Mouse (Mus musculus): ENCODE data around the gene Fkbp11. TPM values are rescaled to one million over a fixed set of nuclear protein-coding genes. Genes with fewer than 3 reads are reported as not detected.
"Not testable (repeated sequence)": the region's sequence is repeated elsewhere in the genome, so short reads cannot be mapped to it uniquely, and the experiment has no call there.

The Fkbp11 gene
- polyA plus RNA-seq, 1 experiment from 2014 or later, result 8.5 TPM

- H3K27me3 ChIP-seq, result peaks cover 34% of the 10 kb centered on the region
- H3K9ac ChIP-seq, result peak within 1 kb of the TSS; percentile 96
- H3K4me1 ChIP-seq, result peaks cover 25% of the 10 kb centered on the region
- H3K4me3 ChIP-seq (replicated peaks), result peak within 1 kb of the TSS; percentile 98
- peak; percentile 95 for ATAC-seq (ENCODE audit: low FRiP score)
- under 1% methylated on average over 71 of the region's 76 CpGs for WGBS
- peaks cover 31% of the 10 kb centered on the region for H3K36me3 ChIP-seq (replicated peaks)
- peak within 1 kb of the TSS; percentile 91 for H3K27ac ChIP-seq
- H3K9me3 ChIP-seq, result no peaks in the 10 kb centered on the region
- peak within 1 kb of the TSS; percentile 85 for H3K4me2 ChIP-seq
These were observed 34.9 kb upstream of the Fkbp11 start, which contains the start of gene Arf3 for GRCm38 (mm10) chr15:98762670-98763529. Arf3 (minus strand) TSS chr15:98763214.

- peak; percentile 70 for ATAC-seq (ENCODE audit: low FRiP score)
- H3K9me3 ChIP-seq, result no peaks in the 10 kb centered on the region
- peaks cover 31% of the 10 kb centered on the region for H3K27me3 ChIP-seq
- peak overlapping the region; percentile 98 for H3K4me3 ChIP-seq (replicated peaks)
- under 1% methylated on average over 22 of the region's 24 CpGs for WGBS
- peak overlapping the region; percentile 91 for H3K27ac ChIP-seq
- peaks cover 25% of the 10 kb centered on the region for H3K4me1 ChIP-seq
- H3K4me2 ChIP-seq, result peak overlapping the region; percentile 85
- H3K9ac ChIP-seq, result peak overlapping the region; percentile 96
- peaks cover 35% of the 10 kb centered on the region for H3K36me3 ChIP-seq (replicated peaks)
These were observed 34.2 kb upstream of the Fkbp11 start for GRCm38 (mm10) chr15:98762201-98762621.

DNA sequence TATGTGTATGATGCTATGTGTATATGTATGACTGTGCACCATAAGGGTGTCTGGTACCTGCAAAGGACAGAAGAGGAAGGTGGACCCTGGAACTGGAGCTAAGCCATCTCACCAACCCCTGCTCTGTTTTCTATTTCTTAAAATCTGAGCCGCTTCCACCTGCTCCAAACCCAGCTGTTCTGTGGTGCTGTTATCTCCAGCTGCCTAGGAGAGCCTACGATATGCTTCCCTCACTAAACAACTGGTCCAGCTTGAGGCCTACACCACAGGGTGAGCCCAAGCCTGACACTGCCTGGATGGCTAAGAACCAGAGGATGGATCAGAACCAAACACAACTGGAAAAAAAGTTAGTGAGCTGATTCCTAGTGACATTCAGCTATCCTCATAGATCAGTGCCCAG lies 26.1 kb upstream of the Fkbp11 start:
- Histone ChIP-seq H3K36me3 (replicated peaks) (peaks cover 26% of the 10 kb centered on the region), H3K4me2 (no peak overlapping the region), H3K9me3 (no peaks in the 10 kb centered on the region), H3K4me1 (peaks cover 9% of the 10 kb centered on the region; the same call in 1 of the 2 replicates), H3K4me3 (replicated peaks) (no peak overlapping the region), H3K27me3 (no peaks in the 10 kb centered on the region), H3K27ac (no peak overlapping the region), H3K9ac (no peak overlapping the region)
- ATAC-seq (ENCODE audit: low FRiP score), result no peak
- WGBS, result 90% methylated on average over 2 of the region's 2 CpGs

GRCm38 (mm10) chr15:98753021-98753423 lies 25.0 kb upstream of the Fkbp11 start:
- peaks cover 9% of the 10 kb centered on the region; the same call in 1 of the 2 replicates for H3K4me1 ChIP-seq
- no peak overlapping the region for H3K4me2 ChIP-seq
- WGBS, result 62% methylated on average over 8 of the region's 8 CpGs
- H3K4me3 ChIP-seq (replicated peaks), result no peak overlapping the region
- H3K36me3 ChIP-seq (replicated peaks), result peaks cover 15% of the 10 kb centered on the region; the same call in 1 of the 2 replicates
- H3K27ac ChIP-seq, result no peak overlapping the region
- H3K9me3 ChIP-seq, result no peaks in the 10 kb centered on the region
- ATAC-seq (ENCODE audit: low FRiP score), result no peak
- H3K9ac ChIP-seq, result no peak overlapping the region
- no peaks in the 10 kb centered on the region for H3K27me3 ChIP-seq

DNA sequence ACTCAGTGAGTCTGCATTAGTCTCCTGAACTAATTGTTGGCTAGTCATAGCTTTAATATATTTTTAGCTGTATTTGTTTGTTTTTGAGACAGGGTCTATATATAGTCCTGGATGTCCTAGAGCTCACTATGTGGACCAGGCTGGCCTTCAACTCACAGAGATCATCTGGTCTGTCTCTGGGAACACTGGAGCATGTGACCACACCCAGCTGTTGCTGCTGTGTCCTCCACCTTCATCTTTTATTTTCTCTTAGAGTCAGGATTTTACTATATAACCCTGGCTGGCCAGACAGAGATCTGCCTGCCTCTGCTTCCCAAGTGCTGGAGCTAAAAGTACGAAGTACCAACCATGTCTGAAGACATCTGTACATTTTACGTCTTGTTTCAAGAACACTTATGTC lies 21.1 kb upstream of the Fkbp11 start:
- peaks cover 5% of the 10 kb centered on the region; the same call in 1 of the 2 replicates for H3K36me3 ChIP-seq (replicated peaks)
- 89% methylated on average over 2 of the region's 2 CpGs for WGBS
- H3K27ac ChIP-seq, result no peak overlapping the region
- ATAC-seq (ENCODE audit: low FRiP score), result no peak
- H3K4me1 ChIP-seq, result peaks cover 6% of the 10 kb centered on the region; the same call in 1 of the 2 replicates
- H3K4me2 ChIP-seq, result no peak overlapping the region
- no peaks in the 10 kb centered on the region for H3K9me3 ChIP-seq
- H3K9ac ChIP-seq, result no peak overlapping the region
- no peak overlapping the region for H3K4me3 ChIP-seq (replicated peaks)
- H3K27me3 ChIP-seq, result no peaks in the 10 kb centered on the region

DNA sequence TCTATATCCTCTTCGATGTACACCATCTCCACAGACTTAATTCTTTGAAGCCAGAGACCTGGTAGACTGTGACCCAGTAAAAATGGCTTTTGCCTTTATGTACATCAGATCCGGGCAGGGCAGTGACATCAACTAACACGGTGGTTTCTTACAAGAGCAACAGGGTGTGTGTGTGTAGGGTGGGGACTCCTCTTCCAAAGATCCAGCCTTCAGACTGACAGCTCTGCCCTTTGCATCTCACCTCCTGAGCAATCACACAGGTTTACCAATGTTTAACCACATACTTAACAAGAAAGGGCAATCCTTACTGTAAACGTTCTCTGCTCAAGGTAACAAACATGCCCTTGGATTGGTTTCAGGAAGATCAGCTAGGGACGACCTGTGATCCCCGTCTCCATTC lies 19.3 kb upstream of the Fkbp11 start:
- H3K9me3 ChIP-seq, result no peaks in the 10 kb centered on the region
- H3K27ac ChIP-seq, result no peak overlapping the region
- no peaks in the 10 kb centered on the region for H3K27me3 ChIP-seq
- H3K36me3 ChIP-seq (replicated peaks), result peaks cover 11% of the 10 kb centered on the region; the same call in 1 of the 2 replicates
- 90% methylated on average over 6 of the region's 6 CpGs for WGBS
- no peak overlapping the region for H3K4me2 ChIP-seq
- no peak for ATAC-seq (ENCODE audit: low FRiP score)
- H3K4me1 ChIP-seq, result no peaks in the 10 kb centered on the region
- H3K9ac ChIP-seq, result no peak overlapping the region
- no peak overlapping the region for H3K4me3 ChIP-seq (replicated peaks)

- WGBS, result 93% methylated on average over 10 of the region's 10 CpGs
- Histone ChIP-seq H3K27me3 (no peaks in the 10 kb centered on the region), H3K4me3 (replicated peaks) (no peak overlapping the region), H3K27ac (no peak overlapping the region), H3K36me3 (replicated peaks) (peaks cover 18% of the 10 kb centered on the region; the same call in 1 of the 2 replicates), H3K9me3 (no peaks in the 10 kb centered on the region), H3K9ac (no peak overlapping the region), H3K4me2 (no peak overlapping the region), H3K4me1 (no peaks in the 10 kb centered on the region)
- ATAC-seq (ENCODE audit: low FRiP score), result no peak
These were observed 18.5 kb upstream of the Fkbp11 start for GRCm38 (mm10) chr15:98746344-98746965.

DNA sequence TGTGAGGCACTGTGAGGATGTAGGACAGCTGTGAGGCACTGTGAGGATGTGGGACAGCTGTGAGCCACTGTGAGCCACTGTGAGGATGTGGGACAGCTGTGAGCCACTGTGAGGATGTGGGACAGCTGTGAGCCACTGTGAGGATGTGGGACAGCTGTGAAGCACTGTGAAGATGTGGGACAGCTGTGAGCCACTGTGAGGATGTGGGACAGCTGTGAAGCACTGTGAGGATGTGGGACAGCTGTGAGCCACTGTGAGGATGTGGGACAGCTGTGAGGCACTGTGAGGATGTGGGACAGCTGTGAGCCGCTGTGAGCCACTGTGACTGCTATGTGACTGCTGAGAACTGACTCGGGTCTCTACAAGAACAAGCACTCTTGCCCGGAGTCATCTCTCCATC lies 15.9 kb upstream of the Fkbp11 start:
- ATAC-seq (ENCODE audit: low FRiP score); H3K27me3 ChIP-seq; H3K4me3 ChIP-seq (replicated peaks); H3K9ac ChIP-seq; H3K4me1 ChIP-seq; H3K27ac ChIP-seq; H3K4me2 ChIP-seq; H3K9me3 ChIP-seq: not testable (repeated sequence)
- WGBS, result 95% methylated on average over 3 of the region's 3 CpGs
- peaks cover 39% of the 10 kb centered on the region for H3K36me3 ChIP-seq (replicated peaks)

GRCm38 (mm10) chr15:98742766-98743428 lies 14.9 kb upstream of the Fkbp11 start:
- no peak overlapping the region for H3K4me3 ChIP-seq (replicated peaks)
- H3K36me3 ChIP-seq (replicated peaks), result peaks cover 47% of the 10 kb centered on the region
- H3K9me3 ChIP-seq, result no peaks in the 10 kb centered on the region
- H3K4me1 ChIP-seq, result no peaks in the 10 kb centered on the region
- H3K9ac ChIP-seq, result no peak overlapping the region
- no peak for ATAC-seq (ENCODE audit: low FRiP score)
- H3K27ac ChIP-seq, result no peak overlapping the region
- no peak overlapping the region for H3K4me2 ChIP-seq
- WGBS, result 87% methylated on average over 8 of the region's 8 CpGs
- H3K27me3 ChIP-seq, result no peaks in the 10 kb centered on the region

DNA sequence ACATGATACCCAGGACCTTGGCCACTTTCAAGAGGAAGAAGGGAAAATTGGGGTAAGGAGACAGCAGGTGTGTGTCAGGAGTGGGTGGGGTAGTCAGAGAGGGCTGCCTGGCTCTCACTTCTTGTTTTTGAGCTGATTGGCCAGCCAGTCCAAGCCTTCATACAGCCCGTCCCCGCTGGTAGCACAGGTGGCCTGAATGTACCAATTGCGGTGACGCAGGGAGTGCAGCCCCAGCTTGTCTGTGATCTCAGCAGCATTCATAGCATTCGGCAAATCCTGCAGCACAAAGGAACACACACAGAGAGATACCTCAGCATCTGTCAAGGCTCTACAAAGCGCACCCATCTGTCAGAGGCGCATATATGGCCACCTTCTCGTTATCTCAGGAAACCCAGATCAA lies 12.2 kb upstream of the Fkbp11 start:
- H3K4me2 ChIP-seq, result no peak overlapping the region
- H3K4me1 ChIP-seq, result no peaks in the 10 kb centered on the region
- no peak overlapping the region for H3K27ac ChIP-seq
- H3K4me3 ChIP-seq (replicated peaks), result no peak overlapping the region
- WGBS, result 84% methylated on average over 8 of the region's 8 CpGs
- H3K9ac ChIP-seq, result no peak overlapping the region
- H3K36me3 ChIP-seq (replicated peaks), result peaks cover 74% of the 10 kb centered on the region
- no peak for ATAC-seq (ENCODE audit: low FRiP score)
- H3K27me3 ChIP-seq, result no peaks in the 10 kb centered on the region
- no peaks in the 10 kb centered on the region for H3K9me3 ChIP-seq

DNA sequence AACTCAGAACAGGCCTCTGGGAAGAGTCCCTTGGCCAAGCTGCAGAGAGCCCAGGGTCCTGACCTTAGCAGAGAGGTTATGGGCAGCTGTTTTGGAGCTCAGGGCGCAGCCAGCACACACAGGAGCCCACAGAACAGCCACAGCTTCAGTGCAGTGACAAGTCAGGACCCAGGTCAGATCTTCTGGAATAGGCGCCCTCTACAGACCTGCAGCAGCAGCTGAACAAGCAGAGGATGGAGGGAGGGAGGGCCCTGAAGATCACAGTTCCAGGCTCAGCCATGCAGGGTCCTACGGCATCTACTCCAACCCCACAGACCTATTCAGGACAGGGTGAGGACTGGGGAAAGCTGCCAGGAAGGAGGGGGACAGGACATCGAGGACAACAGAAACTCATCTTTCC lies 10.8 kb upstream of the Fkbp11 start:
- ATAC-seq (ENCODE audit: low FRiP score), result no peak
- 74% methylated on average over 4 of the region's 4 CpGs for WGBS
- Histone ChIP-seq H3K9me3 (no peaks in the 10 kb centered on the region), H3K27ac (no peak overlapping the region), H3K27me3 (no peaks in the 10 kb centered on the region), H3K4me1 (no peaks in the 10 kb centered on the region; the same call in 1 of the 2 replicates), H3K4me2 (no peak overlapping the region), H3K9ac (no peak overlapping the region), H3K4me3 (replicated peaks) (no peak overlapping the region), H3K36me3 (replicated peaks) (peaks cover 78% of the 10 kb centered on the region)

GRCm38 (mm10) chr15:98737881-98738280 lies 9.9 kb upstream of the Fkbp11 start:
- H3K9me3 ChIP-seq, result no peaks in the 10 kb centered on the region
- H3K27me3 ChIP-seq, result no peaks in the 10 kb centered on the region
- no peak for ATAC-seq (ENCODE audit: low FRiP score)
- peaks cover 78% of the 10 kb centered on the region for H3K36me3 ChIP-seq (replicated peaks)
- H3K4me2 ChIP-seq, result no peak overlapping the region
- peaks cover 5% of the 10 kb centered on the region; the same call in 1 of the 2 replicates for H3K4me1 ChIP-seq
- H3K9ac ChIP-seq, result no peak overlapping the region
- no peak overlapping the region for H3K27ac ChIP-seq
- H3K4me3 ChIP-seq (replicated peaks), result no peak overlapping the region
